ENCODE assay signal across 7 mouse cellular contexts in genomic region chr14:103469464-103470015, GRCm38 (mm10). TPM values are rescaled to one million over a fixed set of nuclear protein-coding genes. Genes with fewer than 3 reads are reported as not detected.
DNase-seq lines count a peak whose midpoint lies in the region; ATAC-seq and TF ChIP-seq lines count a peak whose summit lies in the region.

No protein-coding gene starts in this region.

- peak overlapping the region; percentile 94 for H3K9ac ChIP-seq in CH12.LX (ENCODE audit: insufficient read depth, low read depth)
- no peak overlapping the region for H3K9ac ChIP-seq in kidney, embryonic 14.5 days (ENCODE audit: low read depth, low read length)
- no peak overlapping the region for H3K9ac ChIP-seq in liver, embryonic 15.5 days
- H3K9ac ChIP-seq in neural tube, embryonic 14.5 days (replicated peaks; ENCODE audit: low read depth, low read length), result no peak overlapping the region

- peak; percentile 95 for TF ChIP-seq RAD21 in CH12.LX (IDR thresholded peaks at IDR 0.05; ENCODE audit: low read depth, low read length)

- peak; percentile 76 to 84 for TF ChIP-seq CTCF in CH12.LX (conservative IDR thresholded peaks at IDR 0.05 in 1 of 2, IDR thresholded peaks at IDR 0.05 in 1 of 2; ENCODE audit: low read depth in 2 of 2, low read length in 2 of 2)

- H3K27me3 ChIP-seq in CH12.LX (replicated peaks), result no peaks in the 10 kb centered on the region
- no peaks in the 10 kb centered on the region for H3K27me3 ChIP-seq in kidney, embryonic 14.5 days (ENCODE audit: control insufficient read depth, insufficient read depth, low read length)
- no peaks in the 10 kb centered on the region; the same call in 1 of the 2 replicates for H3K27me3 ChIP-seq in liver, embryonic 15.5 days
- no peaks in the 10 kb centered on the region for H3K27me3 ChIP-seq in neural tube, embryonic 14.5 days (ENCODE audit: control insufficient read depth, insufficient read depth, low read length)

- TF ChIP-seq EP300 in CH12.LX (IDR thresholded peaks at IDR 0.05; ENCODE audit: low read length), result peak; percentile 30; the same call in 1 of the 2 replicates

- peak overlapping the region; percentile 96 for H3K4me2 ChIP-seq in CH12.LX (ENCODE audit: insufficient read depth, low read depth, poor library complexity, severe bottlenecking)
- no peak overlapping the region; the same call in 1 of the 2 replicates for H3K4me2 ChIP-seq in kidney, embryonic 14.5 days (replicated peaks; ENCODE audit: low read depth, low read length)
- peak overlapping the region; percentile 42 for H3K4me2 ChIP-seq in liver, embryonic 15.5 days
- H3K4me2 ChIP-seq in neural tube, embryonic 14.5 days (ENCODE audit: low read depth, low read length), result no peak overlapping the region; the same call in 1 of the 2 replicates

- in situ Hi-C loops in CH12.LX (cut with MboI; ENCODE audit: low pct_ligation_motif_present, low pct_unique_long_range_greater_than_20kb, low sequenced_read_pairs), result loop anchor here (5.0 kb wide), 1 partner anchor 117 kb away; no protein-coding TSS in a partner anchor

- peak; percentile 75 for ATAC-seq in kidney, embryonic 14.5 days (ENCODE audit: low FRiP score, low TSS enrichment)
- ATAC-seq in liver, embryonic 15.5 days (ENCODE audit: insufficient read depth), result peak; percentile 42; the same call in 1 of the 2 replicates
- peak; percentile 83 for ATAC-seq in neural tube, embryonic 14.5 days (ENCODE audit: low read depth)

- whole genome bisulfite sequencing in kidney, embryonic 14.5 days, result 49% methylated on average over 12 of the region's 12 CpGs
- 43% methylated on average over 12 of the region's 12 CpGs for WGBS in liver, embryonic 15.5 days (ENCODE audit: insufficient replicate concordance)
- WGBS in neural tube, embryonic 14.5 days, result 59% methylated on average over 12 of the region's 12 CpGs

- TF ChIP-seq POLR2A in CH12.LX (IDR thresholded peaks at IDR 0.05; ENCODE audit: low read depth, low read length), result no peak

- H3K36me3 ChIP-seq in CH12.LX (replicated peaks in 1 of 2; ENCODE audit: control insufficient read depth in 1 of 2, insufficient read depth in 1 of 2, low read length in 1 of 2), result no peaks in the 10 kb centered on the region
- no peaks in the 10 kb centered on the region for H3K36me3 ChIP-seq in kidney, embryonic 14.5 days (ENCODE audit: control insufficient read depth, insufficient read depth, low read length)
- no peaks in the 10 kb centered on the region for H3K36me3 ChIP-seq in liver, embryonic 15.5 days (replicated peaks)
- H3K36me3 ChIP-seq in neural tube, embryonic 14.5 days (ENCODE audit: control insufficient read depth, insufficient read depth, low read length), result no peaks in the 10 kb centered on the region

- dilution Hi-C loops in CH12.LX (cut with MboI; ENCODE audit: extremely low pct_ligation_motif_present, extremely low pct_unique_long_range_greater_than_20kb, low sequenced_read_pairs), result no loop called here

- no peaks in the 10 kb centered on the region for H3K79me2 ChIP-seq in CH12.LX (replicated peaks; ENCODE audit: control insufficient read depth, extremely low read depth, insufficient read depth, poor library complexity, severe bottlenecking)

- peak overlapping the region; percentile 69 for H3K27ac ChIP-seq in CH12.LX (ENCODE audit: insufficient read depth, low read depth)
- H3K27ac ChIP-seq in kidney, embryonic 14.5 days (ENCODE audit: low read depth, low read length), result no peak overlapping the region
- no peak overlapping the region for H3K27ac ChIP-seq in liver, embryonic 15.5 days (replicated peaks)
- H3K27ac ChIP-seq in neural tube, embryonic 14.5 days (ENCODE audit: low read depth, low read length), result no peak overlapping the region

- H3K4me3 ChIP-seq in CH12.LX (replicated peaks in 1 of 3; ENCODE audit: low read depth in 2 of 3, low read length in 2 of 3, poor library complexity in 1 of 3), result peak overlapping the region; percentile 50 to 64 (median 62)
- no peak overlapping the region for H3K4me3 ChIP-seq in kidney, embryonic 14.5 days (ENCODE audit: low read length)
- peak overlapping the region; percentile 26 for H3K4me3 ChIP-seq in liver, embryonic 15.5 days (replicated peaks)
- no peak overlapping the region for H3K4me3 ChIP-seq in neural tube, embryonic 14.5 days (ENCODE audit: low read depth, low read length)

- DNase-seq in CH12.LX (ENCODE audit: extremely low read depth), result peak; percentile 91
- DNase-seq in T-cell, adult 2 months (ENCODE audit: low spot score), result peak; percentile 87
- peak; percentile 92 for DNase-seq in embryo, embryonic 10.5 days (ENCODE audit: low spot score)
- peak; percentile 84 for DNase-seq in heart, adult 8-10 months (ENCODE audit: low spot score)

- H3K4me1 ChIP-seq in CH12.LX (ENCODE audit: control insufficient read depth in 1 of 2, insufficient read depth in 2 of 2), result peaks cover 13 to 47% of the 10 kb centered on the region in 2 experiments
- H3K4me1 ChIP-seq in kidney, embryonic 14.5 days (ENCODE audit: control insufficient read depth, insufficient read depth, low read length), result no peaks in the 10 kb centered on the region
- 0 out of 2 replicates have a peak, but pooled peaks cover 3% of the 10 kb centered on the region for H3K4me1 ChIP-seq in liver, embryonic 15.5 days (replicated peaks)
- no peaks in the 10 kb centered on the region for H3K4me1 ChIP-seq in neural tube, embryonic 14.5 days (ENCODE audit: control insufficient read depth, insufficient read depth, low read length)

- no peaks in the 10 kb centered on the region for H3K9me3 ChIP-seq in CH12.LX (replicated peaks; ENCODE audit: low read length)
- no peaks in the 10 kb centered on the region for H3K9me3 ChIP-seq in kidney, embryonic 14.5 days (ENCODE audit: control insufficient read depth, low read length)
- no peaks in the 10 kb centered on the region for H3K9me3 ChIP-seq in liver, embryonic 15.5 days (replicated peaks)
- no peaks in the 10 kb centered on the region for H3K9me3 ChIP-seq in neural tube, embryonic 14.5 days (ENCODE audit: control insufficient read depth, low read length)

TF ChIP-seq in CH12.LX, 34 proteins besides CTCF, POLR2A, EP300 and RAD21 (continues in another document):
- TF ChIP-seq TBP (conservative IDR thresholded peaks at IDR 0.05; ENCODE audit: low read depth, low read length) (peak; percentile 49; the same call in 1 of the 2 replicates), E2F4 (IDR thresholded peaks at IDR 0.05; ENCODE audit: insufficient replicate concordance, low read depth, low read length) (0 out of 2 replicates have a peak, but pooled peaks have one; percentile 42), JUN (IDR thresholded peaks at IDR 0.05; ENCODE audit: insufficient read depth, low read depth, low read length) (no peak; the same call in 1 of the 2 replicates), MXI1 (IDR thresholded peaks at IDR 0.05; ENCODE audit: low read depth, low read length) (peak; percentile 80), NRF1 (IDR thresholded peaks at IDR 0.05; ENCODE audit: low read depth, low read length) (no peak), TCF12 (IDR thresholded peaks at IDR 0.05; ENCODE audit: low read depth, low read length) (0 out of 2 replicates have a peak, but pooled peaks have one; percentile 29), ZKSCAN1 (IDR thresholded peaks at IDR 0.05; ENCODE audit: borderline replicate concordance, low read depth, low read length) (no peak), MEF2A (IDR thresholded peaks at IDR 0.05; ENCODE audit: borderline replicate concordance, low read depth, low read length) (peak; percentile 20; the same call in 1 of the 2 replicates), SMC3 (IDR thresholded peaks at IDR 0.05; ENCODE audit: low read depth, low read length) (peak; percentile 84), KAT2A (IDR thresholded peaks at IDR 0.05; ENCODE audit: insufficient replicate concordance, low read length) (no peak), UBTF (IDR thresholded peaks at IDR 0.05; ENCODE audit: low read depth, low read length) (no peak), RCOR1 (conservative IDR thresholded peaks at IDR 0.05; ENCODE audit: low read depth, low read length) (no peak), ZC3H11A (IDR thresholded peaks at IDR 0.05; ENCODE audit: low read depth, low read length) (peak; percentile 57), GABPA (IDR thresholded peaks at IDR 0.05; ENCODE audit: insufficient replicate concordance, low read depth, low read length) (no peak), ZMIZ1 (IDR thresholded peaks at IDR 0.05; ENCODE audit: low read depth, low read length) (no peak), PAX5 (IDR thresholded peaks at IDR 0.05; ENCODE audit: low read length) (no peak), ETS1 (conservative IDR thresholded peaks at IDR 0.05; ENCODE audit: low read depth, low read length) (peak; percentile 30; the same call in 1 of the 2 replicates), SIN3A (IDR thresholded peaks at IDR 0.05; ENCODE audit: low read length) (peak; percentile 59), HCFC1 (IDR thresholded peaks at IDR 0.05; ENCODE audit: low read depth, low read length) (no peak), JUND (conservative IDR thresholded peaks at IDR 0.05; ENCODE audit: low read depth, low read length) (peak; percentile 66), IRF4 (IDR thresholded peaks at IDR 0.05; ENCODE audit: low read depth, low read length) (peak; percentile 56; the same call in 1 of the 2 replicates), ELF1 (IDR thresholded peaks at IDR 0.05; ENCODE audit: low read depth, low read length) (no peak), CHD1 (IDR thresholded peaks at IDR 0.05; ENCODE audit: low read depth, low read length) (peak; percentile 43; the same call in 1 of the 2 replicates), USF2 (conservative IDR thresholded peaks at IDR 0.05; ENCODE audit: low read depth, low read length) (no peak), ZNF384 (IDR thresholded peaks at IDR 0.05; ENCODE audit: low read depth, low read length) (peak; percentile 65), MAZ (IDR thresholded peaks at IDR 0.05; ENCODE audit: low read depth, low read length) (0 out of 2 replicates have a peak, but pooled peaks have one; percentile 49), USF1 (IDR thresholded peaks at IDR 0.05; ENCODE audit: low read depth, low read length) (no peak), POLR2AphosphoS2 (IDR thresholded peaks at IDR 0.05; ENCODE audit: low read depth, low read length) (no peak), CHD2 (IDR thresholded peaks at IDR 0.05; ENCODE audit: low read length) (no peak), MAFK (IDR thresholded peaks at IDR 0.05; ENCODE audit: insufficient replicate concordance, low read length) (peak; percentile 64; the same call in 1 of the 2 replicates)

RNA-seq across cellular contexts. Expression of gene Scel, which starts 43.6 kb away (rescaled TPM):
- total RNA-seq in CH12.LX (2012; rRNA removed) (0.04 and 0.13 TPM in 2 replicates), CH12.LX (2014; rRNA removed) (0.31 and 0.62 TPM in 2 replicates)
- 0.30 and 0.31 TPM in 2 replicates for polyA plus RNA-seq in CH12.LX (2012; ENCODE audit: insufficient read length, low read depth)
- total RNA-seq in heart, adult 8-10 months (2022), result under 1 TPM; 0.11 to 0.84 (median 0.48) TPM
- polyA plus RNA-seq in kidney, embryonic 14.5 days (2014; fragmentation: Nextera tagmentation; extraction: Ambion mirVana), result 1.2 and 2.0 TPM in 2 replicates
- polyA plus RNA-seq in liver, embryonic 15.5 days (2015; fragmentation: Nextera tagmentation; extraction: Ambion mirVana), result 0.14 and 0.15 TPM in 2 replicates
- polyA plus RNA-seq in neural tube, embryonic 14.5 days (2014; fragmentation: Nextera tagmentation; extraction: Ambion mirVana), result 0.13 and 0.32 TPM in 2 replicates

Comparison
In these comparisons a context has a peak if more than half of its experiments do, and no peak if none do; other contexts are left out.
1. H3K4me2 ChIP-seq: peak in CH12.LX (single experiment) and liver, embryonic 15.5 days (single experiment); none in kidney, embryonic 14.5 days (single experiment) and neural tube, embryonic 14.5 days (single experiment).
2. H3K4me3 ChIP-seq: peak in CH12.LX (3 of 3) and liver, embryonic 15.5 days (single experiment); none in kidney, embryonic 14.5 days (single experiment) and neural tube, embryonic 14.5 days (single experiment).
3. Peak in every context shown above with its lines, with median percentiles within 50 percentile points of each other: DNase-seq and ATAC-seq.